Mouse (Mus musculus) neutrophil, adult 5-6 weeks (primary cell): ENCODE data around the gene Trim31. TPM values are rescaled to one million over a fixed set of nuclear protein-coding genes. Genes with fewer than 3 reads are reported as not detected.
"Not testable (repeated sequence)": the region's sequence is repeated elsewhere in the genome, so short reads cannot be mapped to it uniquely, and the experiment has no call there.

Experiments used
- ATAC-seq: fragments of 151-379, 151-347 bp; 2 replicates; pipeline ENCODE4 v1.8.0; 2017; ENCODE audit warnings: mild to moderate bottlenecking, moderate TSS enrichment; ENCODE audit not compliant: insufficient number of reproducible peaks, poor library complexity, low FRiP score, severe bottlenecking; ENCODE audit errors: extremely low read depth
- total RNA-seq: library from RNA; stranded (forward); fragments of 200-1000 nt; gene quantifications from 2 replicates; pipeline ENCODE4 v1.2.3, GENCODE M21; 2017

The Trim31 gene
- total RNA-seq, 1 experiment from 2014 or later: not detected

GRCm38 (mm10) chr17:36891496-36891895, 6.4 kb upstream of the Trim31 start:
- not testable (repeated sequence) for ATAC-seq

- ATAC-seq: peak; percentile 53; the same call in 1 of the 2 replicates
Observed at GRCm38 (mm10) chr17:36892362-36892761, 5.6 kb upstream of the Trim31 start.

- no peak for ATAC-seq
Observed at GRCm38 (mm10) chr17:36893387-36893786, 4.5 kb upstream of the Trim31 start.

GRCm38 (mm10) chr17:36896583-36896982, 1.3 kb upstream of the Trim31 start:
- no peak for ATAC-seq

GRCm38 (mm10) chr17:36897065-36897464, 853 bp upstream of the Trim31 start:
- ATAC-seq: no peak

- no peak for ATAC-seq
Observed at GRCm38 (mm10) chr17:36899376-36899775, 1.5 kb downstream of the Trim31 start.

GRCm38 (mm10) chr17:36900001-36900400, 2.1 kb downstream of the Trim31 start:
- no peak for ATAC-seq

- ATAC-seq: no peak
Observed at GRCm38 (mm10) chr17:36900691-36901090, 2.8 kb downstream of the Trim31 start.

GRCm38 (mm10) chr17:36903651-36904050, 5.7 kb downstream of the Trim31 start:
- ATAC-seq: no peak

GRCm38 (mm10) chr17:36908235-36908634, 10.3 kb downstream of the Trim31 start:
- no peak for ATAC-seq

- ATAC-seq: no peak
Observed at GRCm38 (mm10) chr17:36909802-36910201, 11.9 kb downstream of the Trim31 start.

GRCm38 (mm10) chr17:36912031-36912430, 14.1 kb downstream of the Trim31 start:
- ATAC-seq: no peak

- peak; percentile 63; the same call in 1 of the 2 replicates for ATAC-seq
Observed at GRCm38 (mm10) chr17:36914108-36914507, 16.2 kb downstream of the Trim31 start.

- ATAC-seq: no peak
Observed at GRCm38 (mm10) chr17:36915076-36915475, 17.2 kb downstream of the Trim31 start.

GRCm38 (mm10) chr17:36920239-36920638, 22.3 kb downstream of the Trim31 start:
- ATAC-seq: no peak

- no peak for ATAC-seq
Observed at GRCm38 (mm10) chr17:36922715-36923114, 24.8 kb downstream of the Trim31 start.

- ATAC-seq: no peak
Observed at GRCm38 (mm10) chr17:36923491-36923890, 25.6 kb downstream of the Trim31 start.

GRCm38 (mm10) chr17:36927496-36928120, 29.7 kb downstream of the Trim31 start:
- no peak for ATAC-seq

GRCm38 (mm10) chr17:36929236-36929932, 31.5 kb downstream of the Trim31 start:
- no peak for ATAC-seq

GRCm38 (mm10) chr17:36930233-36930632, 32.3 kb downstream of the Trim31 start:
- no peak for ATAC-seq
